ENCODE assay signal across 10 mouse cellular contexts in the genomic region with DNA sequence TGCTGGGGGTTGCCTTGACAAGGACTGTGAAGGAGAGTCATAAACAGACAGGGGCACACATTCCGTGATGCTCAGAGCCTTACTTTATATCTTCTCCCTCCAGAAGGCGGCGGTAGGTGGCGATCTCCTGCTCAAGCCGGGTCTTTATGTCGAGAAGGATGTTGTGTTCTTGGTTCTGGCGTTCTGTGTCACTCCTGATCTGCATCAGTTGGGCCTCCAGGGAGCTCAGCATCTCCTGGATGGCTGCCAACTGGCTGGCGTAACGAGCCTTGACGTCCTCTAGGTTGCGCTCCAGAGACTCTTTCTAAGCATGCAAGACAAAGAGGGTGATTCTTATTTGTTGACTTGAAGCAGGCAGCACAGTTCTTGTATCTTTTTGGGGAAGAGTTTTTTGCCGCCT. TPM values are rescaled to one million over a fixed set of nuclear protein-coding genes. Genes with fewer than 3 reads are reported as not detected.
DNase-seq lines count a peak whose midpoint lies in the region; ATAC-seq and TF ChIP-seq lines count a peak whose summit lies in the region.
"Had no signal": no experiment of that assay in that cellular context is flagged by ENCODE, and none has a peak within 500 bp of the region (broad histone marks: within the 10 kb centered on the region; RNA-seq: fewer than 3 reads in every experiment).

No protein-coding gene starts in this region.

- no peak overlapping the region for H3K27ac ChIP-seq in forebrain, embryonic 11.5 days (ENCODE audit: low read depth, low read length)
- no peak overlapping the region for H3K27ac ChIP-seq in forebrain, embryonic 12.5 days
- no peak overlapping the region for H3K27ac ChIP-seq in lung, embryonic 14.5 days (ENCODE audit: low read depth)
- H3K27ac ChIP-seq: liver, embryonic 15.5 days had no signal

- no peaks in the 10 kb centered on the region for H3K27me3 ChIP-seq in forebrain, embryonic 11.5 days (ENCODE audit: control insufficient read depth, insufficient read depth, low read length)
- H3K27me3 ChIP-seq in forebrain, embryonic 12.5 days, result no peaks in the 10 kb centered on the region
- H3K27me3 ChIP-seq in lung, embryonic 14.5 days (ENCODE audit: insufficient read depth, low read length), result no peaks in the 10 kb centered on the region
- H3K27me3 ChIP-seq: liver, embryonic 15.5 days had no signal

- H3K9ac ChIP-seq in forebrain, embryonic 11.5 days (ENCODE audit: low read length), result no peak overlapping the region
- H3K9ac ChIP-seq in forebrain, embryonic 12.5 days, result no peak overlapping the region
- no peak overlapping the region for H3K9ac ChIP-seq in lung, embryonic 14.5 days
- H3K9ac ChIP-seq: liver, embryonic 15.5 days had no signal

- WGBS in forebrain, embryonic 11.5 days, result 49% methylated on average over 12 of the region's 12 CpGs
- 47% methylated on average over 12 of the region's 12 CpGs for WGBS in forebrain, embryonic 12.5 days
- WGBS in lung, embryonic 14.5 days, result 49% methylated on average over 12 of the region's 12 CpGs
- 47% methylated on average over 12 of the region's 12 CpGs for WGBS in lung, adult 2 months

- no peaks in the 10 kb centered on the region for H3K9me3 ChIP-seq in forebrain, embryonic 11.5 days (ENCODE audit: control insufficient read depth, low read length)
- no peaks in the 10 kb centered on the region for H3K9me3 ChIP-seq in forebrain, embryonic 12.5 days
- H3K9me3 ChIP-seq in lung, embryonic 14.5 days (ENCODE audit: low read depth, low read length), result no peaks in the 10 kb centered on the region
- H3K9me3 ChIP-seq: liver, embryonic 15.5 days had no signal

- H3K4me3 ChIP-seq in forebrain, embryonic 11.5 days (ENCODE audit: low read depth, low read length), result no peak overlapping the region
- no peak overlapping the region for H3K4me3 ChIP-seq in forebrain, embryonic 12.5 days (replicated peaks)
- H3K4me3 ChIP-seq in lung, embryonic 14.5 days (ENCODE audit: low read depth, low read length), result no peak overlapping the region
- H3K4me3 ChIP-seq in lung, adult 2 months (replicated peaks; ENCODE audit: extremely low read depth, low read depth, low read length), result no peak overlapping the region
- H3K4me3 ChIP-seq: liver, embryonic 15.5 days had no signal

- no peaks in the 10 kb centered on the region for H3K4me1 ChIP-seq in forebrain, embryonic 11.5 days (replicated peaks; ENCODE audit: control insufficient read depth, insufficient read depth, low read length)
- peaks cover 7% of the 10 kb centered on the region for H3K4me1 ChIP-seq in forebrain, embryonic 12.5 days
- H3K4me1 ChIP-seq in lung, embryonic 14.5 days (ENCODE audit: insufficient read depth), result no peaks in the 10 kb centered on the region
- no peaks in the 10 kb centered on the region for H3K4me1 ChIP-seq in lung, adult 2 months (ENCODE audit: control insufficient read depth, insufficient read depth, low read length)
- H3K4me1 ChIP-seq: liver, embryonic 15.5 days had no signal

- TF ChIP-seq CTCF in lung, embryonic 14.5 days (IDR thresholded peaks at IDR 0.05; ENCODE audit: low read depth), result peak; percentile 29
- no peak for TF ChIP-seq CTCF in lung, adult 2 months (IDR thresholded peaks at IDR 0.05; ENCODE audit: insufficient read depth, low read length)

- no peak overlapping the region for H3K4me2 ChIP-seq in forebrain, embryonic 11.5 days (ENCODE audit: low read depth, low read length, severe bottlenecking)
- no peak overlapping the region for H3K4me2 ChIP-seq in forebrain, embryonic 12.5 days
- no peak overlapping the region for H3K4me2 ChIP-seq in lung, embryonic 14.5 days
- H3K4me2 ChIP-seq: liver, embryonic 15.5 days had no signal

- H3K36me3 ChIP-seq in forebrain, embryonic 11.5 days (ENCODE audit: control insufficient read depth, insufficient read depth, low read length), result no peaks in the 10 kb centered on the region
- no peaks in the 10 kb centered on the region for H3K36me3 ChIP-seq in forebrain, embryonic 12.5 days (replicated peaks)
- H3K36me3 ChIP-seq in lung, embryonic 14.5 days (ENCODE audit: insufficient read depth), result no peaks in the 10 kb centered on the region

- no peak for TF ChIP-seq POLR2A in lung, adult 2 months (IDR thresholded peaks at IDR 0.05; ENCODE audit: borderline replicate concordance, extremely low read depth, low read depth, low read length)

- peak; percentile 61 for DNase-seq in forebrain, embryonic 11.5 days (ENCODE audit: low spot score)
- DNase-seq in lung, embryonic 14.5 days, result peak; percentile 82
- no peak for DNase-seq in lung, adult 2 months
- DNase-seq in brain, adult 2 months (ENCODE audit: low read depth, low spot score), result peak; percentile 74
- peak; percentile 17 to 25 for DNase-seq in lung, postnatal 4 days
- no peak for DNase-seq in urinary bladder, adult 2 months (ENCODE audit: low spot score)
- no peak for DNase-seq in heart, adult 9 months (ENCODE audit: low spot score in 2 of 2)

- no peak for ATAC-seq in forebrain, embryonic 11.5 days (replicated peaks; ENCODE audit: low FRiP score)
- ATAC-seq in forebrain, embryonic 12.5 days (ENCODE audit: low FRiP score), result no peak
- no peak for ATAC-seq in lung, embryonic 14.5 days (ENCODE audit: insufficient read depth)
- ATAC-seq: Patski had no signal

RNA-seq across cellular contexts. Expression of a gene that starts 7.3 kb away (rescaled TPM):
- polyA plus RNA-seq in forebrain, embryonic 11.5 days (2014; fragmentation: Nextera tagmentation; extraction: Ambion mirVana), result 0.51 and 0.59 TPM in 2 replicates
- polyA plus RNA-seq in forebrain, embryonic 12.5 days (2016; fragmentation: Nextera tagmentation; extraction: Ambion mirVana), result 0.15 TPM in 1 of 2 replicates, not detected in the other
- 0.28 and 0.42 TPM in 2 replicates for polyA plus RNA-seq in lung, embryonic 14.5 days (2014; fragmentation: Nextera tagmentation; extraction: Ambion mirVana)
- polyA plus RNA-seq in lung, adult 2 months (2012; rRNA removed), result 0.72 TPM in 1 of 2 replicates, not detected in the other
- polyA plus RNA-seq in urinary bladder, adult 2 months (2012; rRNA removed), result 48.8 and 63.6 TPM in 2 replicates
- polyA plus RNA-seq: Patski had no signal

RNA-seq across cellular contexts. Expression of a gene that starts 8.6 kb away (rescaled TPM):
- 0.09 TPM in 1 of 2 replicates, not detected in the other for polyA plus RNA-seq in forebrain, embryonic 11.5 days (2014; fragmentation: Nextera tagmentation; extraction: Ambion mirVana)
- not detected in 2 replicates for polyA plus RNA-seq in forebrain, embryonic 12.5 days (2016; fragmentation: Nextera tagmentation; extraction: Ambion mirVana)
- not detected in 2 replicates for polyA plus RNA-seq in lung, embryonic 14.5 days (2014; fragmentation: Nextera tagmentation; extraction: Ambion mirVana)
- polyA plus RNA-seq in lung, adult 2 months (2012; rRNA removed), result 0.06 TPM in 1 of 2 replicates, not detected in the other
- polyA plus RNA-seq in urinary bladder, adult 2 months (2012; rRNA removed), result 0.15 and 0.18 TPM in 2 replicates
- polyA plus RNA-seq: liver, embryonic 15.5 days; Patski had no signal

RNA-seq across cellular contexts. Expression of a gene that starts 41.5 kb away (rescaled TPM):
- polyA plus RNA-seq in forebrain, embryonic 11.5 days (2014; fragmentation: Nextera tagmentation; extraction: Ambion mirVana), result 26.8 and 28.3 TPM in 2 replicates
- polyA plus RNA-seq in forebrain, embryonic 12.5 days (2016; fragmentation: Nextera tagmentation; extraction: Ambion mirVana), result 40.2 and 42.4 TPM in 2 replicates
- 24.5 and 24.6 TPM in 2 replicates for polyA plus RNA-seq in lung, embryonic 14.5 days (2014; fragmentation: Nextera tagmentation; extraction: Ambion mirVana)
- 1.0 and 1.1 TPM in 2 replicates for polyA plus RNA-seq in lung, adult 2 months (2012; rRNA removed)
- 9.1 and 11.0 TPM in 2 replicates for polyA plus RNA-seq in urinary bladder, adult 2 months (2012; rRNA removed)

RNA-seq across cellular contexts. Expression of a gene that starts 56.0 kb away (rescaled TPM):
- polyA plus RNA-seq in forebrain, embryonic 11.5 days (2014; fragmentation: Nextera tagmentation; extraction: Ambion mirVana), result 0.32 and 0.45 TPM in 2 replicates
- polyA plus RNA-seq in forebrain, embryonic 12.5 days (2016; fragmentation: Nextera tagmentation; extraction: Ambion mirVana), result 0.38 and 0.40 TPM in 2 replicates
- polyA plus RNA-seq in lung, embryonic 14.5 days (2014; fragmentation: Nextera tagmentation; extraction: Ambion mirVana), result 0.29 TPM in 1 of 2 replicates, not detected in the other
- 0.11 and 0.15 TPM in 2 replicates for polyA plus RNA-seq in lung, adult 2 months (2012; rRNA removed)
- not detected in 2 replicates for polyA plus RNA-seq in urinary bladder, adult 2 months (2012; rRNA removed)
- polyA plus RNA-seq: liver, embryonic 15.5 days; Patski had no signal

Comparison
In these comparisons a context has a peak if more than half of its experiments do, and no peak if none do; other contexts are left out.
1. DNase-seq: peak in forebrain, embryonic 11.5 days (single experiment), lung, embryonic 14.5 days (single experiment), brain, adult 2 months (single experiment) and lung, postnatal 4 days (2 of 2); none in lung, adult 2 months (single experiment), urinary bladder, adult 2 months (single experiment) and heart, adult 9 months (0 of 2).
2. RNA of a gene that starts 7.3 kb away (polyA plus RNA-seq): 48.8 to 63.6 TPM in urinary bladder, adult 2 months; 0.51 to 0.59 TPM in forebrain, embryonic 11.5 days, 0.28 to 0.42 TPM in lung, embryonic 14.5 days, 0.15 TPM in forebrain, embryonic 12.5 days and 0.72 TPM in lung, adult 2 months; every median in the first group is over 10 times any median in the second.